Mouse (Mus musculus) heart, postnatal 0 days (tissue): Measurements from ENCODE around the gene Gmfb. TPM values are rescaled to one million over a fixed set of nuclear protein-coding genes. Genes with fewer than 3 reads are reported as not detected.

Experiments
- ATAC-seq: fragments of 200-750 bp; cut with Nextera tagmentation; 2 replicates; pipeline ENCODE4 v1.8.0; 2017; ENCODE audit warnings: low read depth, moderate number of reproducible peaks, moderate library complexity; ENCODE audit not compliant: insufficient read depth
- DNase-seq: peaks from one replicate; pipeline ENCODE4 v3.0.0-alpha.2; 2016; ENCODE audit warnings: low spot score
- H3K27ac ChIP-seq: fragments of 300-500 bp; sonication (generic); 2 replicates; pipeline ENCODE4 v1.5.1; 2014; ENCODE audit warnings: low read depth, mild to moderate bottlenecking
- H3K27me3 ChIP-seq: fragments of 300-500 bp; sonication (generic); 2 replicates; pipeline ENCODE4 v1.6.1; 2014; ENCODE audit warnings: low read length, mixed read lengths; ENCODE audit not compliant: control insufficient read depth, insufficient read depth
- H3K36me3 ChIP-seq: fragments of 300-500 bp; sonication (generic); replicated peaks from 2 replicates; pipeline ENCODE4 v1.6.1; 2014; ENCODE audit warnings: low read length, mixed read lengths; ENCODE audit not compliant: control insufficient read depth, insufficient read depth
- H3K4me1 ChIP-seq: fragments of 300-500 bp; sonication (generic); 2 replicates; pipeline ENCODE4 v1.6.1; 2014; ENCODE audit warnings: antibody characterized with exemption; ENCODE audit not compliant: control insufficient read depth, insufficient read depth
- H3K4me2 ChIP-seq: fragments of 300-500 bp; sonication (generic); 2 replicates; pipeline ENCODE4 v1.6.1; 2014; ENCODE audit warnings: low read depth, mild to moderate bottlenecking, low read length, moderate library complexity
- H3K4me3 ChIP-seq: fragments of 300-500 bp; sonication (generic); 2 replicates; pipeline ENCODE4 v1.5.1; 2014; ENCODE audit warnings: low read depth, low read length
- H3K9ac ChIP-seq: fragments of 300-500 bp; sonication (generic); replicated peaks from 2 replicates; pipeline ENCODE4 v1.6.1; 2014; ENCODE audit warnings: low read depth, low read length, mixed read lengths
- H3K9me3 ChIP-seq: fragments of 300-500 bp; sonication (generic); replicated peaks from 2 replicates; pipeline ENCODE4 v1.6.1; 2016; ENCODE audit warnings: low read length; ENCODE audit not compliant: control insufficient read depth
- CTCF ChIP-seq: IDR thresholded peaks from 2 replicates; pipeline ENCODE4 v1.5.1; 2016; ENCODE audit warnings: antibody characterized with exemption, control low read depth, low read depth
- EP300 ChIP-seq: IDR thresholded peaks from 2 replicates; pipeline ENCODE4 v1.6.1; 2016; ENCODE audit warnings: antibody characterized with exemption, low read depth
- WGBS: fragments of 180-500 bp; shearing (Covaris S2); extraction: QIAGEN DNeasy Blood & Tissue Kit; methylation state at CpG from one replicate; pipeline ENCODE4 v1.1.7; 2014; 5-methylcytosine and 5-hydroxymethylcytosine counted together
- polyA plus RNA-seq: library from polyadenylated mRNA; unstranded; fragments of >200 nt; fragmentation: Nextera tagmentation; extraction: Ambion mirVana; gene quantifications from 2 replicates; pipeline ENCODE4 v1.2.1, GENCODE M21; 2015
- total RNA-seq: library from RNA; depleted of rRNA; stranded (reverse); fragments of >200 nt; gene quantifications from 2 replicates; pipeline ENCODE4 v1.2.3, GENCODE M21; 2014; ENCODE audit warnings: low replicate concordance

Gene Gmfb
- total and polyA plus RNA-seq, 2 experiments from 2014 or later: 37.6 to 50.6 TPM

GRCm38 (mm10) chr14:46848063-46848590 is 26.1 kb upstream of the Gmfb start:
- Histone ChIP-seq H3K4me2 (no peak overlapping the region), H3K27ac (no peak overlapping the region), H3K4me3 (no peak overlapping the region), H3K27me3 (no peaks in the 10 kb centered on the region), H3K9ac (no peak overlapping the region), H3K9me3 (no peaks in the 10 kb centered on the region), H3K4me1 (no peaks in the 10 kb centered on the region), H3K36me3 (peaks cover 32% of the 10 kb centered on the region)
- DNase-seq: no peak
- TF ChIP-seq CTCF (no peak), EP300 (no peak)
- 90% methylated on average over 4 of the region's 4 CpGs for WGBS
- no peak for ATAC-seq

GRCm38 (mm10) chr14:46845706-46846105 is 23.7 kb upstream of the Gmfb start:
- DNase-seq (no peak), ATAC-seq (no peak)
- Histone ChIP-seq H3K4me2 (no peak overlapping the region), H3K27ac (no peak overlapping the region), H3K4me1 (no peaks in the 10 kb centered on the region), H3K9me3 (no peaks in the 10 kb centered on the region), H3K36me3 (peaks cover 45% of the 10 kb centered on the region), H3K9ac (no peak overlapping the region), H3K27me3 (no peaks in the 10 kb centered on the region), H3K4me3 (no peak overlapping the region)
- WGBS: 88% methylated on average over 11 of the region's 11 CpGs
- TF ChIP-seq CTCF (no peak), EP300 (no peak)

GRCm38 (mm10) chr14:46839326-46839725 is 17.3 kb upstream of the Gmfb start:
- TF ChIP-seq CTCF: no peak
- TF ChIP-seq EP300: no peak
- no peak for ATAC-seq
- no peak for DNase-seq
- no peak overlapping the region for H3K4me2 ChIP-seq
- H3K9me3 ChIP-seq: no peaks in the 10 kb centered on the region
- WGBS: 62% methylated on average over 4 of the region's 4 CpGs
- no peak overlapping the region for H3K9ac ChIP-seq
- H3K27ac ChIP-seq: no peak overlapping the region
- H3K36me3 ChIP-seq: peaks cover 26% of the 10 kb centered on the region
- H3K4me3 ChIP-seq: no peak overlapping the region
- no peaks in the 10 kb centered on the region for H3K27me3 ChIP-seq
- H3K4me1 ChIP-seq: no peaks in the 10 kb centered on the region

- H3K27me3 ChIP-seq: no peaks in the 10 kb centered on the region
- H3K4me1 ChIP-seq: peaks cover 8% of the 10 kb centered on the region; the same call in 1 of the 2 replicates
- peak overlapping the region; percentile 91 for H3K9ac ChIP-seq
- WGBS: 6% methylated on average over 40 of the region's 40 CpGs
- H3K27ac ChIP-seq: peak overlapping the region; percentile 82
- H3K4me2 ChIP-seq: peak overlapping the region; percentile 83
- TF ChIP-seq EP300: no peak
- no peak for TF ChIP-seq CTCF
- DNase-seq (peak; percentile 13), ATAC-seq (peak; percentile 56)
- no peaks in the 10 kb centered on the region for H3K36me3 ChIP-seq
- no peaks in the 10 kb centered on the region for H3K9me3 ChIP-seq
- H3K4me3 ChIP-seq: peak overlapping the region; percentile 93
Measured at GRCm38 (mm10) chr14:46832354-46833272, 10.6 kb upstream of the Gmfb start.

DNA sequence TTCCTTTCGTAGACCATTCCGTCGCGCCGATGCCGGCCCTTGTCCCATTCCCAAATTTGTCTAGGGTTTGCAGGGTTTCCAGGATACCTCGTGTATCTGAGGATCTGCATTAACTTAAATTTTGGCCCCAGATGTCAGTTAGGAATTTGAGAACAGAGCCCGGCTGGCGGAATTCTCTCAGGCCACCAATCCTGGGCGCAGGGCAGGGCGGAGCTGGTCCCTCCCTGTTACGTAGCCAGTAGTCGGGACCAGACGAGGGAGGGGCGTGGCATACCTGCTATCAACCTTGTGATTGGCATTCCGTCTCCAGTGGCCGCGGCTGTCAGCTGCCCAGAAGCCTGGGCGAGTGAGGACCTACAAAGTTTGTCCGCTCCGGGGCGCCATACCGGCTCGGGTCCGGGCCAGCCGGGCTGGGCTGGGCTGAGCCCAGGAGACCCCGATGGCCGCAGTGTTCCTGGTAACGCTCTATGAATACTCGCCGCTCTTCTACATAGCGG is 9.8 kb upstream of the Gmfb start, which contains the start of gene Cgrrf1:
Gene Cgrrf1, plus strand, starts transcription at position 289 of the 497 bp plus-strand sequence.
- TF ChIP-seq CTCF: peak; percentile 27
- no peak for TF ChIP-seq EP300
- H3K4me3 ChIP-seq: peak within 1 kb of the TSS; percentile 93
- no peaks in the 10 kb centered on the region for H3K36me3 ChIP-seq
- no peaks in the 10 kb centered on the region for H3K27me3 ChIP-seq
- H3K9me3 ChIP-seq: no peaks in the 10 kb centered on the region
- H3K27ac ChIP-seq: peak within 1 kb of the TSS; percentile 82
- peak; percentile 98 for DNase-seq
- peaks cover 8% of the 10 kb centered on the region; the same call in 1 of the 2 replicates for H3K4me1 ChIP-seq
- H3K9ac ChIP-seq: peak within 1 kb of the TSS; percentile 91
- peak within 1 kb of the TSS; percentile 83 for H3K4me2 ChIP-seq
- under 1% methylated on average over 32 of the region's 32 CpGs for WGBS
- peak; percentile 100 for ATAC-seq
